Mouse (Mus musculus) stomach, postnatal 0 days (tissue): ENCODE measurements around the gene 9430097D07Rik. TPM values are rescaled to one million over a fixed set of nuclear protein-coding genes. Genes with fewer than 3 reads are reported as not detected.

ENCODE experiments used
- ATAC-seq: fragments of 200-750 bp; cut with Nextera tagmentation; 2 replicates; pipeline ENCODE4 v1.8.0; 2017; ENCODE audit not compliant: low FRiP score, low TSS enrichment
- DNase-seq: peaks from one replicate; pipeline ENCODE4 v3.0.0-alpha.2; 2016; ENCODE audit warnings: low spot score
- H3K27ac ChIP-seq: fragments of 300-500 bp; sonication (generic); replicated peaks from 2 replicates; pipeline ENCODE4 v1.5.1; 2014; ENCODE audit warnings: mild to moderate bottlenecking, control low read depth
- H3K27me3 ChIP-seq: fragments of 300-500 bp; sonication (generic); 2 replicates; pipeline ENCODE4 v1.6.1; 2014; ENCODE audit warnings: low read length; ENCODE audit not compliant: control insufficient read depth, insufficient read depth
- H3K36me3 ChIP-seq: fragments of 300-500 bp; sonication (generic); 2 replicates; pipeline ENCODE4 v1.6.1; 2014; ENCODE audit warnings: low read length, mixed read lengths; ENCODE audit not compliant: control insufficient read depth, insufficient read depth
- H3K4me1 ChIP-seq: fragments of 300-500 bp; sonication (generic); replicated peaks from 2 replicates; pipeline ENCODE4 v1.6.1; 2014; ENCODE audit warnings: antibody characterized with exemption; ENCODE audit not compliant: control insufficient read depth, insufficient read depth
- H3K4me2 ChIP-seq: fragments of 300-500 bp; sonication (generic); replicated peaks from 2 replicates; pipeline ENCODE4 v1.6.1; 2014; ENCODE audit warnings: low read depth, mild to moderate bottlenecking, control low read depth, moderate library complexity
- H3K4me3 ChIP-seq: fragments of 300-500 bp; sonication (generic); 2 replicates; pipeline ENCODE4 v1.5.1; 2014; ENCODE audit warnings: low read depth, low read length, control low read depth
- H3K9ac ChIP-seq: fragments of 300-500 bp; sonication (generic); 2 replicates; pipeline ENCODE4 v1.6.1; 2014; ENCODE audit warnings: mild to moderate bottlenecking, low read length, control low read depth, mixed read lengths
- H3K9me3 ChIP-seq: fragments of 300-500 bp; sonication (generic); 2 replicates; pipeline ENCODE4 v1.6.1; 2016; ENCODE audit warnings: low read length; ENCODE audit not compliant: control insufficient read depth
- CTCF ChIP-seq: IDR thresholded peaks from 2 replicates; pipeline ENCODE4 v1.5.1; 2016; ENCODE audit warnings: antibody characterized with exemption, low read depth, mild to moderate bottlenecking, moderate library complexity
- EP300 ChIP-seq: optimal IDR thresholded peaks from 2 replicates; pipeline ENCODE3; 2016; ENCODE audit warnings: antibody characterized with exemption
- WGBS: fragments of 180-500 bp; shearing (Covaris S2); extraction: QIAGEN DNeasy Blood & Tissue Kit; methylation state at CpG from one replicate; pipeline ENCODE4 v1.1.7; 2014; 5-methylcytosine and 5-hydroxymethylcytosine counted together
- polyA plus RNA-seq: library from polyadenylated mRNA; unstranded; fragments of >200 nt; fragmentation: Nextera tagmentation; extraction: Ambion mirVana; gene quantifications from 2 replicates; pipeline ENCODE4 v1.2.1, GENCODE M21; 2015

Gene 9430097D07Rik
- polyA plus RNA-seq, 1 experiment from 2014 or later = not detected

GRCm38 (mm10) chr2:32591249-32591648 lies 15.8 kb upstream of the 9430097D07Rik start:
- no peaks in the 10 kb centered on the region for H3K27me3 ChIP-seq
- H3K4me3 ChIP-seq = no peak overlapping the region
- no peak overlapping the region for H3K27ac ChIP-seq
- WGBS = 62% methylated on average over 6 of the region's 6 CpGs
- TF ChIP-seq CTCF (no peak), EP300 (no peak)
- no peak overlapping the region for H3K4me2 ChIP-seq
- no peak overlapping the region for H3K9ac ChIP-seq
- DNase-seq = no peak
- no peaks in the 10 kb centered on the region for H3K4me1 ChIP-seq
- no peak for ATAC-seq
- no peaks in the 10 kb centered on the region for H3K9me3 ChIP-seq
- H3K36me3 ChIP-seq = no peaks in the 10 kb centered on the region

GRCm38 (mm10) chr2:32590224-32590623 lies 14.7 kb upstream of the 9430097D07Rik start:
- Histone ChIP-seq H3K36me3 (no peaks in the 10 kb centered on the region), H3K4me1 (no peaks in the 10 kb centered on the region), H3K9ac (no peak overlapping the region), H3K4me3 (no peak overlapping the region), H3K27ac (no peak overlapping the region), H3K27me3 (no peaks in the 10 kb centered on the region), H3K9me3 (no peaks in the 10 kb centered on the region), H3K4me2 (no peak overlapping the region)
- no peak for ATAC-seq
- no peak for DNase-seq
- TF ChIP-seq CTCF = no peak
- TF ChIP-seq EP300 = no peak
- 66% methylated on average over 10 of the region's 10 CpGs for WGBS

- no peaks in the 10 kb centered on the region for H3K4me1 ChIP-seq
- H3K9me3 ChIP-seq = no peaks in the 10 kb centered on the region
- ATAC-seq (no peak), DNase-seq (no peak)
- 62% methylated on average over 11 of the region's 11 CpGs for WGBS
- no peaks in the 10 kb centered on the region for H3K36me3 ChIP-seq
- H3K27ac ChIP-seq = no peak overlapping the region
- H3K4me3 ChIP-seq = no peak overlapping the region
- no peaks in the 10 kb centered on the region for H3K27me3 ChIP-seq
- H3K9ac ChIP-seq = no peak overlapping the region
- no peak overlapping the region for H3K4me2 ChIP-seq
- TF ChIP-seq EP300 = no peak
- no peak for TF ChIP-seq CTCF
These were observed 13.8 kb upstream of the 9430097D07Rik start for GRCm38 (mm10) chr2:32589213-32589795.

- Histone ChIP-seq H3K27ac (peak overlapping the region; percentile 67), H3K27me3 (no peaks in the 10 kb centered on the region), H3K4me3 (peak overlapping the region; percentile 49), H3K4me2 (peak overlapping the region; percentile 71), H3K36me3 (no peaks in the 10 kb centered on the region), H3K4me1 (no peaks in the 10 kb centered on the region; the same call in 1 of the 2 replicates), H3K9ac (peak overlapping the region; percentile 53), H3K9me3 (no peaks in the 10 kb centered on the region)
- 39% methylated on average over 9 of the region's 9 CpGs for WGBS
- DNase-seq = no peak
- no peak for TF ChIP-seq EP300
- no peak for TF ChIP-seq CTCF
- ATAC-seq = no peak
These were observed 12.3 kb upstream of the 9430097D07Rik start for GRCm38 (mm10) chr2:32587731-32588321.

- no peaks in the 10 kb centered on the region; the same call in 1 of the 2 replicates for H3K4me1 ChIP-seq
- H3K9ac ChIP-seq = peak within 1 kb of the TSS; percentile 53
- TF ChIP-seq CTCF (peak; percentile 71), EP300 (no peak)
- peak within 1 kb of the TSS; percentile 71 for H3K4me2 ChIP-seq
- ATAC-seq (peak; percentile 90), DNase-seq (peak; percentile 88)
- peak within 1 kb of the TSS; percentile 49 for H3K4me3 ChIP-seq
- no peaks in the 10 kb centered on the region for H3K9me3 ChIP-seq
- WGBS = under 1% methylated on average over 38 of the region's 38 CpGs
- peak within 1 kb of the TSS; percentile 67 for H3K27ac ChIP-seq
- no peaks in the 10 kb centered on the region for H3K36me3 ChIP-seq
- H3K27me3 ChIP-seq = no peaks in the 10 kb centered on the region
These were observed 11.4 kb upstream of the 9430097D07Rik start, which contains the start of gene St6galnac4 for GRCm38 (mm10) chr2:32586871-32587351. TSS of gene St6galnac4 (plus strand) at chr2:32587095.

- no peaks in the 10 kb centered on the region for H3K36me3 ChIP-seq
- TF ChIP-seq EP300 (no peak), CTCF (no peak)
- DNase-seq (no peak), ATAC-seq (no peak)
- no peaks in the 10 kb centered on the region for H3K9me3 ChIP-seq
- no peaks in the 10 kb centered on the region for H3K27me3 ChIP-seq
- no peak overlapping the region for H3K9ac ChIP-seq
- no peak overlapping the region for H3K27ac ChIP-seq
- H3K4me2 ChIP-seq = no peak overlapping the region
- no peaks in the 10 kb centered on the region; the same call in 1 of the 2 replicates for H3K4me1 ChIP-seq
- 88% methylated on average over 7 of the region's 7 CpGs for WGBS
- no peak overlapping the region for H3K4me3 ChIP-seq
These were observed 9.7 kb upstream of the 9430097D07Rik start for GRCm38 (mm10) chr2:32585149-32585714.
